In the genomic region with DNA sequence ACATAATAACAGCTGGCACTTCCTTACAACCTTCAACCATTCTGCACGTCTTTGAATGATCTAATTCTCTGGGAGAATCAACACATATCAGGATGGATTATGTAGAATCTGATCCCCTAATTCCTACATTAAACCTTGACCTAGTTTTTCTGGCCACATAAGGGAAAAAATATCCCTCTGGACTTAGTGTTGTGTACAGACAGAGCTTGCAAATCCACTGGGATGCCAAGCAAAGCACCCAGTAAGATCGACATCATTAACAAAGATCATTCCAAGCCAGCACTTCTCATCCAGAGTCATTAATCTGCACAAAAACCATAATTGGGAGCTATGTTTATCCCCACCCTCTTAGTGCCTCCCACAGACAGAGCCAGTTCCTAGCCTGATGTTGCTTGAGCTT, we compare ENCODE assay signal across 23 mouse cellular contexts.
"Had no signal": no experiment of that assay in that cellular context is flagged by ENCODE, and none has a peak within 500 bp of the region (broad histone marks: within the 10 kb centered on the region; RNA-seq: fewer than 3 reads in every experiment).

No protein-coding gene starts in this region.

- H3K36me3 ChIP-seq: liver, embryonic 13.5 days; liver, embryonic 15.5 days; lung, embryonic 15.5 days; midbrain, embryonic 12.5 days; midbrain, embryonic 15.5 days; neural tube, embryonic 13.5 days; neural tube, embryonic 15.5 days had no signal

- H3K4me2 ChIP-seq: liver, embryonic 11.5 days; liver, embryonic 13.5 days; liver, embryonic 15.5 days; lung, embryonic 15.5 days; midbrain, embryonic 12.5 days; midbrain, embryonic 15.5 days; neural tube, embryonic 13.5 days; neural tube, embryonic 15.5 days had no signal

- DNase-seq: liver, embryonic 13.5 days; liver, postnatal 0 days; lung, adult 2 months; lung, postnatal 14 days; lung, postnatal 36 days; right cerebral cortex, adult 18-20 months; right cerebral cortex, postnatal 25 days; right cerebral cortex, postnatal 4 days; spleen, adult 18-20 months; thymus, adult 18-20 months; thymus, postnatal 14 days; thymus, postnatal 36 days had no signal

- H3K27me3 ChIP-seq: liver, embryonic 13.5 days; liver, embryonic 15.5 days; lung, embryonic 15.5 days; megakaryocyte, embryonic 14.5 days; midbrain, embryonic 12.5 days; midbrain, embryonic 15.5 days; neural tube, embryonic 13.5 days; neural tube, embryonic 15.5 days had no signal

- H3K9ac ChIP-seq: liver, embryonic 13.5 days; liver, embryonic 15.5 days; liver, postnatal 0 days; lung, embryonic 15.5 days; midbrain, embryonic 12.5 days; midbrain, embryonic 15.5 days; neural tube, embryonic 13.5 days; neural tube, embryonic 15.5 days had no signal

- H3K4me1 ChIP-seq: liver, embryonic 13.5 days; liver, embryonic 15.5 days; lung, embryonic 15.5 days; megakaryocyte, embryonic 14.5 days; midbrain, embryonic 12.5 days; midbrain, embryonic 15.5 days; neural tube, embryonic 13.5 days; neural tube, embryonic 15.5 days had no signal

- ATAC-seq: liver, postnatal 0 days; lung, postnatal 0 days; midbrain, embryonic 15.5 days had no signal

- H3K4me3 ChIP-seq: liver, embryonic 13.5 days; liver, embryonic 15.5 days; lung, embryonic 15.5 days; megakaryocyte, embryonic 14.5 days; midbrain, embryonic 12.5 days; midbrain, embryonic 15.5 days; myocyte; neural tube, embryonic 13.5 days; neural tube, embryonic 15.5 days had no signal

- H3K9me3 ChIP-seq: liver, embryonic 13.5 days; liver, embryonic 15.5 days; lung, embryonic 15.5 days; megakaryocyte, embryonic 14.5 days; midbrain, embryonic 12.5 days; midbrain, embryonic 15.5 days; neural tube, embryonic 13.5 days; neural tube, embryonic 15.5 days had no signal

- H3K27ac ChIP-seq: liver, embryonic 13.5 days; liver, embryonic 15.5 days; lung, embryonic 15.5 days; macrophage; midbrain, embryonic 12.5 days; midbrain, embryonic 15.5 days; neural tube, embryonic 13.5 days; neural tube, embryonic 15.5 days had no signal
